Mouse (Mus musculus) forebrain, embryonic 12.5 days (tissue): ENCODE data around the gene Rps21. TPM values are rescaled to one million over a fixed set of nuclear protein-coding genes. Genes with fewer than 3 reads are reported as not detected.

ENCODE experiments used
- ATAC-seq: fragments of 200-750 bp; cut with Nextera tagmentation; 2 replicates; pipeline ENCODE4 v1.8.0; 2017; ENCODE audit warnings: moderate TSS enrichment; ENCODE audit not compliant: low FRiP score
- H3K27ac ChIP-seq: fragments of 300-500 bp; sonication (generic); 2 replicates; pipeline ENCODE4 v1.5.1; 2016; ENCODE audit warnings: mild to moderate bottlenecking
- H3K27me3 ChIP-seq: fragments of 300-500 bp; sonication (generic); 2 replicates; pipeline ENCODE4 v1.6.1; 2016; ENCODE audit warnings: mild to moderate bottlenecking
- H3K36me3 ChIP-seq: fragments of 300-500 bp; sonication (generic); replicated peaks from 2 replicates; pipeline ENCODE4 v1.6.1; 2016; ENCODE audit warnings: mild to moderate bottlenecking
- H3K4me1 ChIP-seq: fragments of 300-500 bp; sonication (generic); 2 replicates; pipeline ENCODE4 v1.6.1; 2016
- H3K4me2 ChIP-seq: fragments of 300-500 bp; sonication (generic); 2 replicates; pipeline ENCODE4 v1.6.1; 2016; ENCODE audit warnings: mild to moderate bottlenecking, moderate library complexity
- H3K4me3 ChIP-seq: fragments of 300-500 bp; sonication (generic); replicated peaks from 2 replicates; pipeline ENCODE4 v1.5.1; 2016; ENCODE audit warnings: mild to moderate bottlenecking
- H3K9ac ChIP-seq: fragments of 300-500 bp; sonication (generic); 2 replicates; pipeline ENCODE4 v1.6.1; 2016; ENCODE audit warnings: mild to moderate bottlenecking
- H3K9me3 ChIP-seq: fragments of 300-500 bp; sonication (generic); 2 replicates; pipeline ENCODE4 v1.6.1; 2016
- WGBS: fragments of 180-500 bp; shearing (Covaris S2); methylation state at CpG from one replicate; pipeline ENCODE4 v1.1.7; 2016; 5-methylcytosine and 5-hydroxymethylcytosine counted together
- polyA plus RNA-seq: library from polyadenylated mRNA; unstranded; fragments of >200 nt; fragmentation: Nextera tagmentation; extraction: Ambion mirVana; gene quantifications from 2 replicates; pipeline ENCODE4 v1.2.1, GENCODE M21; 2016

Gene Rps21
- polyA plus RNA-seq, 1 experiment from 2014 or later = 488 TPM

DNA sequence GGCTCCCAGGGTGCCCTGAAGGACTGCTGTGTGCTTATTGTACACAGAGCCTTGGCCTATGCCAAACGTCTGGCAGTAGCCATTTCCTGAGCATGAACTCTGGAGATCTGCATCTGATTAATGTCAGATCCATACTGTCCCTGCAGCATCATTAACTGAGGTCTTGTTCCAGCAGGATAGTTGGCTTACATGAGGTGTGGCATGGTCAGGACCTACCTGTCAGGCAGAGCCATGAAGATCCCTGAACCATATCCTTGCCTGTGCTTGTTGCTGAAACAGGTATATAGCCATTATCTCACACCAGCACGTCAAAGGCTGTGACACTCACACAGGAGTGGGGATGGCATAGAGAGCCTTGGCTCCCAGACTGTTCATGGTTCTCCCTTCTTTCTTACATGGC is 10.8 kb downstream of the Rps21 start:
- peaks cover 14% of the 10 kb centered on the region for H3K36me3 ChIP-seq
- H3K4me3 ChIP-seq = no peak overlapping the region
- 66% methylated on average over 2 of the region's 2 CpGs for WGBS
- H3K4me1 ChIP-seq = peaks cover 25% of the 10 kb centered on the region
- no peaks in the 10 kb centered on the region for H3K27me3 ChIP-seq
- H3K9me3 ChIP-seq = no peaks in the 10 kb centered on the region
- no peak overlapping the region for H3K4me2 ChIP-seq
- no peak for ATAC-seq
- no peak overlapping the region for H3K9ac ChIP-seq
- no peak overlapping the region for H3K27ac ChIP-seq

DNA sequence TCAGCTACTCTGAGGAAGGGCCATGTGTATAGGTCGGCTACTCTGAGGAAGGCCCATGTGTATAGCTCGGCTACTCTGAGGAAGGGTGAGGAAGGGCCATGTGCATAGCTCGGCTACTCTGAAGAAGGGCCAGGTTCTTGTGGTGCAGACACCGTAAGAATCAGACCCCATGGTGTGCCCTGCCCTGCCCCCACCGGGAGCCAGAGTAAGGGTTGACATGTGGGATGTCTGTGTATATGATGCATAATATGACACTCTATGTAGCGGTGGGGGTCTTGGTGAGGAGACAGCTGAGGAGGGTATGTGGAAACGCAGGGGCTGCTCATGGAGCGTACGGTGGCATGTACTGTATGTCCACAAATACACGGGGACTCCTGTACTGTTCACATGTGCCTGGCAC is 12.2 kb downstream of the Rps21 start:
- Histone ChIP-seq H3K9me3 (no peaks in the 10 kb centered on the region), H3K9ac (no peak overlapping the region), H3K4me1 (peaks cover 30% of the 10 kb centered on the region), H3K36me3 (no peaks in the 10 kb centered on the region; the same call in none of the 2 replicates), H3K27me3 (peaks cover 4% of the 10 kb centered on the region), H3K27ac (no peak overlapping the region), H3K4me3 (no peak overlapping the region), H3K4me2 (no peak overlapping the region)
- 94% methylated on average over 10 of the region's 10 CpGs for WGBS
- no peak for ATAC-seq

DNA sequence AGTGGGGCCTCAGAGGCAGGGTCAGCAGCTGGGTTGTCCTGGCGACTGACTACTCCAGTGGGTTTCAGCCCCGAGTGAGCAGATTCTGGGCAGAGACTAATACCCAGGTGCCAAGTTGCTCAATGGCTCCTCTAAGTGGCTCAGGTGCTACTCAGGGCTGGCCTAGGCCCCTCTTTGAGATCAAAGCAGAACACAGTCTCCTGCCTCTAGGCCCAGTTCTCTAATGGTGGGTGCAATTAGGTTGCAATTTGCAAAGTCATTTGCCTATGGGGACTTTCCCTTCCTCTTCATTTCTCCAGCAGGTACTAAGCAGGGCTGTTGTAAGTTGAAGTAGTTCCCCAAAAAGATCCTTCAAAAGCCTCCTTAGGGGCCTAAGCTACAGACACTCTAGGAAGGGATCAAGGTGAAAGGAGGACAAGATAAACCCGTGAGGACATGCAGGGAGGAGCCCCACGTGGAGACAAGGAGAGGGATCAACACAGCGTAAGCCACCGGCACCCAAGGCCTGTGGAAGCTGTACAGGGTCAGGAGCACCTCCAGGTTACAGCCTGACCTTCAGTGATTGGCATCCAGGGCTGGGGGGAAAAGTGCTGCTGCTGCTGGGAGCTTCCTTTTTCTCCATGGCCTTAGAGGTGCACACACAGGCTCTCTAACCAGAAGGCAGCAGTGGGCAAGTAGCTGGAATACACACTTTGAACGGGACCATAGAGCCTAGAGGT is 13.5 kb downstream of the Rps21 start:
- Histone ChIP-seq H3K4me1 (peaks cover 30% of the 10 kb centered on the region), H3K9ac (no peak overlapping the region), H3K36me3 (no peaks in the 10 kb centered on the region; the same call in 1 of the 2 replicates), H3K27ac (no peak overlapping the region), H3K4me3 (no peak overlapping the region), H3K4me2 (no peak overlapping the region), H3K27me3 (peaks cover 16% of the 10 kb centered on the region), H3K9me3 (no peaks in the 10 kb centered on the region)
- 76% methylated on average over 7 of the region's 7 CpGs for WGBS
- ATAC-seq = no peak

DNA sequence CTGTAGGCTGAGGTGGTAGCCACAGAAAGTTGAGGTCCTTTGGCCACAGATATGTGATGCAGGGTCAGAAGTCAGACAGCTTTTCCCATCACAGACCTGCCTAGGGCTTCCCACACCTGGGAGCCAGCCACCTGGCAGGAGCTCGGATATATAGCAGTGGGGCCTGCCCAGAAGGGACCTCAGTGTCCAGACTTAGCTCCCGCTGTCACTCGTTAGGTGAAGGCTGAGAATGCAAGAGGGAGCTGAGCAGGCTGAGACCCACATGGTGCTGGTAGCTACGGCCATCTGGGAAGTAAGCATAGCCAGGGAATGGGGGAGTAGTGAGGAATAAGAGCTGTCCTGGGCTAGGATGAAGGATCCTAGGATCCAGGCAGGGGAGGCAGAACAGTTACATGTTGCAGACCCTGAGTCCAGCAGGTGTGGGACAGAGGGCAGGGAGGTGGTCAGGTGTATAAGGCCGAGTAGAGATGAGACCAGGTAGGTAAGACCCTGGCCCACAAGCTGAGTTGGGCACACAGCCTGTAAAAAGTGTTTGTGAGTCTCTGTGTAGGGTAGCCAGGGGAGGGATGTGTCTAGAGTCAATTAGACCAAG is 14.7 kb downstream of the Rps21 start:
- peak overlapping the region; percentile 96 for H3K4me2 ChIP-seq
- peaks cover 16% of the 10 kb centered on the region for H3K27me3 ChIP-seq
- WGBS = 69% methylated on average over 5 of the region's 5 CpGs
- H3K27ac ChIP-seq = no peak overlapping the region
- peak overlapping the region; percentile 98 for H3K9ac ChIP-seq
- H3K4me1 ChIP-seq = peaks cover 33% of the 10 kb centered on the region
- no peaks in the 10 kb centered on the region for H3K36me3 ChIP-seq
- no peaks in the 10 kb centered on the region for H3K9me3 ChIP-seq
- ATAC-seq = no peak
- H3K4me3 ChIP-seq = peak overlapping the region; percentile 93

DNA sequence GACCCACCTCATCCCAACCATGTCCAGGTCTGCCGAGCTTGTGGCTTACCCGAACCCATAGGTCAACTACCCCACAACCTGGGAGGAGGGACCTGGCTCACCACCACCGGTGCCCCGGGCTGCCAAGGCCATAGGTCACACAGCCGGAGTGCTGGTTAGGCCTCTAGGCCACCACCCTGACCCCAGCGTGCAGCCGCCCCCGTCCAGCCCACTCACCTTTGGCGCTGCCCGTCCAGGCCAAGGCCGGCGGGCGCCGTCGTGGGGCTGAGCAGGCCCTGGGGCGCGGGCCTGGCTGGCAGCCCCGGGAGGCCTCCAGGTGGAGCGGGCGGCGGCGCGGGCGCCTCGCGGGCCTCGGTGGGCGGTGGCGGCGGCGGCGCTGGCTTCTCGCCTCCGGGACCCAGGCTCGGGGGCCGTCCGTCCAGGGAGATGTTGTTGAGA is 15.7 kb downstream of the Rps21 start:
- Histone ChIP-seq H3K4me3 (peak overlapping the region; percentile 93), H3K27ac (peak overlapping the region; percentile 68), H3K4me2 (peak overlapping the region; percentile 96), H3K9ac (peak overlapping the region; percentile 98), H3K36me3 (no peaks in the 10 kb centered on the region), H3K4me1 (peaks cover 33% of the 10 kb centered on the region), H3K9me3 (no peaks in the 10 kb centered on the region), H3K27me3 (peaks cover 16% of the 10 kb centered on the region)
- under 1% methylated on average over 36 of the region's 37 CpGs for WGBS
- ATAC-seq = peak; percentile 34

DNA sequence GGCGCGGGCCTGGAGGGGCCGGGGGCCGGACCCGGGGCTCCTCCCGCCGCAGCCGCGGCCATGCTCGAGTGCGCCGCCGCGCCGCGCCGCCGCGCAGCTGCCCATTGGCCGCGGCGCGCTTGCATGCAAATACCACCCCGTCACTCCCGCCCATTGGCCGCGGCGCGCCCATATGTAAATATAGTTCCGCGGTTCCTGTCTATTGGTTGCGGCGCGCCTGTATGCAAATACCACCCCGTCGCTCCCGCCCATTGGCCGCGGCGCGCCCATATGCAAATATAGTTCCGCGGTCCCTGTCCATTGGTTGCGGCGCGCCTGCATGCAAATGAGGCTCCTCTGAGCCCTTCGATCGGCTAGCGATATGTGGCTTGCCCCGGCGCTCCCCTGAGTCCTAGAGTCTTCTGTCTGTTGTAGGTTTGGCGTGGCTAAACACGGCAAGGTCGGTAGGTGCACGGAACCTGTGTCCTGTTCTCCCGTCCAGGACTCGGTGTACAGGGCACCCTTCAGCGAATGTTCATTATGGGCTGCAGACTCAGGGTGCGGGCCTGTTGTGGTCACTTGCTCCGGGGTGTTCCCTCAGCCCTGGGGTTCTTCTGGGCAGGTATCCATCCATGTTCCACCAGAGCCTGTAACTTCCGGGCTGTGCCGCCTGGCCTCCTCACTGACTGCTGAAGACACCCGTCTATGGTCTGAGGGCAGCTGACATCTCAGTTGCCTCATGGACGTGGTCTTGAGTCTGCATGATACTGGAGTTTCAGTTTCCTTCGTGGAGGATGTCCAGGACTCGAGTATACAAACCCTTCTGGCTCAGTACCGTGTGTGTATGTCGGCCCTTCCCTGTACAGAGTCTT is 16.4 kb downstream of the Rps21 start, which contains the start of gene Cables2:
Gene Cables2, minus strand, starts transcription at position 103 of the 851 bp plus-strand sequence.
- H3K4me1 ChIP-seq = peaks cover 33% of the 10 kb centered on the region
- no peaks in the 10 kb centered on the region for H3K9me3 ChIP-seq
- peak within 1 kb of the TSS; percentile 93 for H3K4me3 ChIP-seq
- peak within 1 kb of the TSS; percentile 68 for H3K27ac ChIP-seq
- no peaks in the 10 kb centered on the region for H3K36me3 ChIP-seq
- WGBS = 7% methylated on average over 67 of the region's 68 CpGs
- peak within 1 kb of the TSS; percentile 98 for H3K9ac ChIP-seq
- peaks cover 16% of the 10 kb centered on the region for H3K27me3 ChIP-seq
- ATAC-seq = peak; percentile 96
- peak within 1 kb of the TSS; percentile 96 for H3K4me2 ChIP-seq

DNA sequence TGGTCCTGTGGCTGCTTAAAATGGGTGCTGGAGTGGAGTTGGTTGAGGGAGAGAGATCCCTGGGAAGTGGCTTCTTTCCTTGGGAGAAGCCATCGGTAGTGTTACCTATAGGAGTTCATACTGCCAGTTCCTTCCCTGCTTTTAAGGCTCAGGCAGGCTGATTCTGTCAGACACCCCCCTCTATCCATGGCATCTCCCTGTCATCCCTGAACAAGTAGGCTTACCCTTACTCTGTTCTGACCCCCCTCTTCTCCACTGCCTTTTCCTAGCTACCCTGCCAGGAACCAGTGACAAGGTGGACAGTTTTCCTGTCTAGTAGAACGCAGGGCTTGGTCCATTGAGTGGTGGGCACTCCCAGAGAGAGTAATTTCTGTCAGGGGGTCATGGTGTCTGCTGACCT is 17.3 kb downstream of the Rps21 start:
- no peak overlapping the region for H3K4me2 ChIP-seq
- no peak for ATAC-seq
- H3K36me3 ChIP-seq = no peaks in the 10 kb centered on the region
- H3K4me3 ChIP-seq = no peak overlapping the region
- WGBS = 89% methylated on average over 2 of the region's 2 CpGs
- H3K9ac ChIP-seq = no peak overlapping the region
- H3K4me1 ChIP-seq = peaks cover 33% of the 10 kb centered on the region
- no peak overlapping the region for H3K27ac ChIP-seq
- H3K9me3 ChIP-seq = no peaks in the 10 kb centered on the region
- peaks cover 19% of the 10 kb centered on the region for H3K27me3 ChIP-seq

DNA sequence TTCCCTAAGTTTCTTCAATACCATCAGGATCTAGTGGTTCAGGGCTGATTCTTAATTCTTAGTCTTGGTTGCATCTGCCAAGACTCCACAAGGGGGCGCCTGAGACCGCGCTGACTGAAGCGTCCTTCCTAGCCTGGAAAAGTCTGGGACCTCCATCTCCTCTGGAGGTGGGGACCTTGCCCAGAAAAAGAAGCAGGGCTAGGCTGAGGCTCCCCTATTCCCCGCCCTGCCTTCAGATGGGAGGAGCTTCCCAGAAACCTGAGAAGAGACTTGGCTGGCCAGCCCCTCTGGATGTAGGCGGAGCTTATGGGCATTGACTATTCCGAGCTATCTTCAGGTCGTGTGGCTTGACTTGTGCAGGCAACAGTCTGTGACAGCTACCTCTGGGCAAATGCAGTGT is 18.7 kb downstream of the Rps21 start:
- peak; percentile 24; the same call in 1 of the 2 replicates for ATAC-seq
- peaks cover 27% of the 10 kb centered on the region for H3K4me1 ChIP-seq
- no peaks in the 10 kb centered on the region for H3K36me3 ChIP-seq
- no peak overlapping the region for H3K4me2 ChIP-seq
- no peak overlapping the region for H3K4me3 ChIP-seq
- under 1% methylated on average over 8 of the region's 8 CpGs for WGBS
- no peaks in the 10 kb centered on the region for H3K9me3 ChIP-seq
- H3K27ac ChIP-seq = no peak overlapping the region
- no peak overlapping the region for H3K9ac ChIP-seq
- H3K27me3 ChIP-seq = peaks cover 20% of the 10 kb centered on the region

DNA sequence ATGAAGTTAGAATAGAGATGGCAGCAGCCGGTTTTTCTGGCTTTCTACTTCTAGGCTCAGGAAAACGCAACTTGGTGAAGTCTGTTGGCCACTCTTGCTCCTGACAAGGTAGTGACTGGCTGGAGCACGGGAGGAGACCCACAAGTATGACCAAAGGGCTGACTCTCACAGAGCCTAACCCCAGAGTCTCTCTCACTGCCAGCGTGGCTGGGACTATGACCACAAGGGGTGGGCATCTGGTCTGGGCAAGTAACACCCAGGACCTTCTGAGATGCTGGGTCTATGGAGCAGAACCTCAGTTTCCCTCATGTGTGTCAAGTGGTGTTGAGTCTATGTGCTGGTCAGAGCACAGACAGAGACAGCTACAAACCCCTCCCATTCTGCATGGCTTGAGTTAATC is 19.2 kb downstream of the Rps21 start:
- H3K4me3 ChIP-seq = no peak overlapping the region
- no peak overlapping the region for H3K27ac ChIP-seq
- 63% methylated on average over 4 of the region's 4 CpGs for WGBS
- H3K36me3 ChIP-seq = no peaks in the 10 kb centered on the region
- no peaks in the 10 kb centered on the region for H3K9me3 ChIP-seq
- peaks cover 20% of the 10 kb centered on the region for H3K27me3 ChIP-seq
- ATAC-seq = no peak
- H3K4me2 ChIP-seq = no peak overlapping the region
- H3K9ac ChIP-seq = no peak overlapping the region
- peaks cover 21% of the 10 kb centered on the region for H3K4me1 ChIP-seq

DNA sequence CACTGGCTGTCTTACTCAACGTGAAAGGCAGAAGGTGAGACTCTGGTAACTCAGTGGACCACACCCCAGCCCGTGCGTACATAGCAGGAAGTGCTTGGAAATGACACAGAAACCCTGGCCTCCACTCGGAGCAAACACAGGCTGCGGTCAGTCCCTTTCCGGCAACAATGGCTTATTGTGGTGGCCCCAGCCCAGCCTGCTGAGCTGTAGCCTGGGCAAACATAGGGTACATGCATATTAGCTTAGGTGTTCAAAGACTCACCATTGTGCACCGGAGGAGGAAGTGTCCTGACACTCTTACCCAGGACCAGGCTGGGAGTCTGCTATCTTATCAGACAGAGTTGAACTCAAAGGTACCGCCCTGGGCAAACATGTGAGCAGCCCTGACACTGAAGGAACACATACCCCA is 19.7 kb downstream of the Rps21 start:
- WGBS = 67% methylated on average over 8 of the region's 8 CpGs
- H3K4me2 ChIP-seq = no peak overlapping the region

DNA sequence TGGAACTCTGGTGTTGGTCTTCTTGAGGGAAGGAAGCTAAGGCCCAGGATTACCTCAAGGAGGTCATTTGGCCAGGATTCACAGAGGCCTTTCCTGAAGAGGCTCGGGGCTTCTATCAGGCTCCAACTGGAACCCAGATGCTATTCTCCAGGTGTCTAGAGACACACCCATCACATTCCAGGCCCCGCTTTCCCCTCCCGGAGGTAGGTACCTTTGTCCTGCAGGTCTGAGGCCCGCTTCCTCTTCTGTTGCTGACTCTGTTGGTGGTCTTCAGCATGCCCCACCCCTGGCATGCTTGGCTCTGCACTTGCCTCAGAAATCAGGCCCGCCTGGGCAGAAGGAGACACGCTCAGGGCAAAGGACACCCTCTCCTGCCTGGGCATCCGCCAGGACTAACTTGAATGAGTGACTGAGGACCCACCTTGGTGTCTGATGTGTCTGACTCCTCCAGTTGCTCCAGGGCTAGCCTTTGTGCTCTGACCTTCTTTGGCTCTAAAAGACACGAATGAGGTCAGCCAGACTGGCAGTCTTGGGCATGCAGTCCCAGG is 20.7 kb downstream of the Rps21 start:
- H3K27me3 ChIP-seq = peaks cover 20% of the 10 kb centered on the region
- H3K9me3 ChIP-seq = no peaks in the 10 kb centered on the region
- no peak overlapping the region for H3K9ac ChIP-seq
- H3K4me2 ChIP-seq = no peak overlapping the region
- no peak overlapping the region for H3K27ac ChIP-seq
- 65% methylated on average over 8 of the region's 8 CpGs for WGBS
- peaks cover 7% of the 10 kb centered on the region for H3K4me1 ChIP-seq
- H3K36me3 ChIP-seq = no peaks in the 10 kb centered on the region
- H3K4me3 ChIP-seq = no peak overlapping the region
- ATAC-seq = no peak

More for the DNA sequence above, 19.7 kb downstream of the Rps21 start:
- no peaks in the 10 kb centered on the region for H3K36me3 ChIP-seq
- peaks cover 20% of the 10 kb centered on the region for H3K27me3 ChIP-seq
- peaks cover 17% of the 10 kb centered on the region for H3K4me1 ChIP-seq
- no peak overlapping the region for H3K27ac ChIP-seq
- no peak for ATAC-seq
- H3K9ac ChIP-seq = no peak overlapping the region
- no peaks in the 10 kb centered on the region for H3K9me3 ChIP-seq
- H3K4me3 ChIP-seq = no peak overlapping the region

DNA sequence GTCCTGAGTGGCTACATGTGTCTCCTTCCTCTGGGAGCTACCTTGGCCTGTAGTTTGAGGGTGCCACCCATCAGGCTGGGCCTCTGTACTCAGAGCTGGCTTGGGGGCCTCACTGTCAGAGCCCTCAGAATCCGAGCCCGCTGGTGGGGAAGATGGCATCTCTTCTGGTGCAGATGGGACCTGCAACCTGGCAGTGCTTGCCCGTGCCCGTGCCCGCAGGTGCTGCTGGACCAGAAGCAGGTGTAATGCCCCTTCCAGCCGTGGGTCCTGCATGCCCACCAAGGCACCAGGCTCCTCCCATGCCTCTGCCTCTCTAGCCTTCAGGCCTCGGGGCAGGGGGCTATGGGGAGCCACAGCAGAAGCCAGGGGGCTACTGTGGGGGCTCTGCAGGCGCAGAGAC is 22.1 kb downstream of the Rps21 start:
- ATAC-seq = no peak
- Histone ChIP-seq H3K4me1 (0 out of 2 replicates have a peak, but pooled peaks cover 3% of the 10 kb centered on the region), H3K4me3 (no peak overlapping the region), H3K27me3 (peaks cover 16% of the 10 kb centered on the region), H3K9me3 (no peaks in the 10 kb centered on the region), H3K4me2 (no peak overlapping the region), H3K27ac (no peak overlapping the region), H3K9ac (no peak overlapping the region), H3K36me3 (no peaks in the 10 kb centered on the region)
- 83% methylated on average over 8 of the region's 8 CpGs for WGBS
